Mouse (Mus musculus) liver, postnatal 0 days (tissue): ENCODE measurements at regions not wholly inside any gene's neighbourhood (a gene's known extent, or its start where the extent isn't known, plus 50 kb on each side); places are given as distances from the start of the nearest gene placed in this dataset.
"Not testable (repeated sequence)": the region's sequence is repeated elsewhere in the genome, so short reads cannot be mapped to it uniquely, and the experiment has no call there.

Experiments
- CTCF ChIP-seq: sonication (generic); IDR thresholded peaks from 2 replicates; pipeline ENCODE4 v1.5.1; 2016; ENCODE audit warnings: antibody characterized with exemption, low read depth
- EP300 ChIP-seq: IDR thresholded peaks from 2 replicates; pipeline ENCODE4 v1.6.1; 2016; ENCODE audit warnings: antibody characterized with exemption, low read depth, mild to moderate bottlenecking

GRCm38 (mm10) chr6:48172769-48173168 lies 86.4 kb upstream of the Zfp746 start:
- not testable (repeated sequence) for TF ChIP-seq CTCF, EP300
